Mouse (Mus musculus): ENCODE data around the gene Icam4. TPM values are rescaled to one million over a fixed set of nuclear protein-coding genes. Genes with fewer than 3 reads are reported as not detected.

The Icam4 gene
- total and polyA plus RNA-seq, 3 experiments = 0.96 to 2.9 (median 1.1) TPM

Other genes with a start within 250 kb of the Icam4 start
Only the 20 nearest of the 22 such genes appear.
- gene Col5a3, start 214.3 kb upstream of the Icam4 start, total RNA-seq (2012; rRNA removed) = 0.08 and 0.25 TPM in 2 replicates
- not detected in 2 replicates for gene Col5a3, start 214.3 kb upstream of the Icam4 start, total RNA-seq (2014; rRNA removed)
- 0.04 TPM in 1 of 2 replicates, not detected in the other for gene Col5a3, start 214.3 kb upstream of the Icam4 start, polyA plus RNA-seq (2012; ENCODE audit: insufficient read length, low read depth)
- gene Rdh8, start 210.9 kb upstream of the Icam4 start, total RNA-seq (2012; rRNA removed) = not detected in 2 replicates
- not detected in 2 replicates for gene Rdh8, start 210.9 kb upstream of the Icam4 start, total RNA-seq (2014; rRNA removed)
- gene Rdh8, start 210.9 kb upstream of the Icam4 start, polyA plus RNA-seq (2012; ENCODE audit: insufficient read length, low read depth) = not detected in 2 replicates
- 18.8 and 25.2 TPM in 2 replicates for gene A230050P20Rik, start 160.7 kb upstream of the Icam4 start, total RNA-seq (2012; rRNA removed)
- 3.3 and 3.7 TPM in 2 replicates for gene A230050P20Rik, start 160.7 kb upstream of the Icam4 start, total RNA-seq (2014; rRNA removed)
- gene A230050P20Rik, start 160.7 kb upstream of the Icam4 start, polyA plus RNA-seq (2012; ENCODE audit: insufficient read length, low read depth) = 11.0 and 11.2 TPM in 2 replicates
- 3.4 and 11.8 TPM in 2 replicates for gene Angptl6, start 149.6 kb upstream of the Icam4 start, total RNA-seq (2012; rRNA removed)
- gene Angptl6, start 149.6 kb upstream of the Icam4 start, total RNA-seq (2014; rRNA removed) = 1.4 and 2.0 TPM in 2 replicates
- 0.57 and 1.1 TPM in 2 replicates for gene Angptl6, start 149.6 kb upstream of the Icam4 start, polyA plus RNA-seq (2012; ENCODE audit: insufficient read length, low read depth)
- 346 and 359 TPM in 2 replicates for gene Ppan, start 141.2 kb upstream of the Icam4 start, total RNA-seq (2012; rRNA removed)
- gene Ppan, start 141.2 kb upstream of the Icam4 start, total RNA-seq (2014; rRNA removed) = 242 and 272 TPM in 2 replicates
- gene Ppan, start 141.2 kb upstream of the Icam4 start, polyA plus RNA-seq (2012; ENCODE audit: insufficient read length, low read depth) = 359 and 389 TPM in 2 replicates
- 293 and 340 TPM in 2 replicates for gene Eif3g, start 130.8 kb upstream of the Icam4 start, total RNA-seq (2012; rRNA removed)
- 205 and 211 TPM in 2 replicates for gene Eif3g, start 130.8 kb upstream of the Icam4 start, total RNA-seq (2014; rRNA removed)
- gene Eif3g, start 130.8 kb upstream of the Icam4 start, polyA plus RNA-seq (2012; ENCODE audit: insufficient read length, low read depth) = 387 and 392 TPM in 2 replicates
- 121 and 130 TPM in 2 replicates for gene Dnmt1, start 69.5 kb upstream of the Icam4 start, total RNA-seq (2012; rRNA removed)
- gene Dnmt1, start 69.5 kb upstream of the Icam4 start, total RNA-seq (2014; rRNA removed) = 84.8 and 89.9 TPM in 2 replicates
- gene Dnmt1, start 69.5 kb upstream of the Icam4 start, polyA plus RNA-seq (2012; ENCODE audit: insufficient read length, low read depth) = 145 and 190 TPM in 2 replicates
- gene S1pr2, start 52.6 kb upstream of the Icam4 start, total RNA-seq (2012; rRNA removed) = 1.6 and 2.0 TPM in 2 replicates
- gene S1pr2, start 52.6 kb upstream of the Icam4 start, total RNA-seq (2014; rRNA removed) = 0.84 and 1.3 TPM in 2 replicates
- gene S1pr2, start 52.6 kb upstream of the Icam4 start, polyA plus RNA-seq (2012; ENCODE audit: insufficient read length, low read depth) = 1.4 and 3.2 TPM in 2 replicates
- 98.7 and 103 TPM in 2 replicates for gene Mrpl4, start 26.6 kb upstream of the Icam4 start, total RNA-seq (2012; rRNA removed)
- 42.1 and 43.9 TPM in 2 replicates for gene Mrpl4, start 26.6 kb upstream of the Icam4 start, total RNA-seq (2014; rRNA removed)
- gene Mrpl4, start 26.6 kb upstream of the Icam4 start, polyA plus RNA-seq (2012; ENCODE audit: insufficient read length, low read depth) = 83.6 and 94.8 TPM in 2 replicates
- 128 and 202 TPM in 2 replicates for gene Icam1, start 13.4 kb upstream of the Icam4 start, total RNA-seq (2012; rRNA removed)
- gene Icam1, start 13.4 kb upstream of the Icam4 start, total RNA-seq (2014; rRNA removed) = 101 and 102 TPM in 2 replicates
- 64.2 and 70.6 TPM in 2 replicates for gene Icam1, start 13.4 kb upstream of the Icam4 start, polyA plus RNA-seq (2012; ENCODE audit: insufficient read length, low read depth)
- 4.9 TPM in 2 replicates for gene Icam5, start 2.7 kb downstream of the Icam4 start, total RNA-seq (2012; rRNA removed)
- 0.89 and 1.0 TPM in 2 replicates for gene Icam5, start 2.7 kb downstream of the Icam4 start, total RNA-seq (2014; rRNA removed)
- 1.6 and 1.7 TPM in 2 replicates for gene Icam5, start 2.7 kb downstream of the Icam4 start, polyA plus RNA-seq (2012; ENCODE audit: insufficient read length, low read depth)
- gene Zglp1, start 37.7 kb downstream of the Icam4 start, total RNA-seq (2012; rRNA removed) = 1.1 TPM in 1 of 2 replicates, not detected in the other
- 1.3 TPM in 1 of 2 replicates, not detected in the other for gene Zglp1, start 37.7 kb downstream of the Icam4 start, total RNA-seq (2014; rRNA removed)
- gene Zglp1, start 37.7 kb downstream of the Icam4 start, polyA plus RNA-seq (2012; ENCODE audit: insufficient read length, low read depth) = 0.87 and 0.98 TPM in 2 replicates
- gene Gm49373, start 43.7 kb downstream of the Icam4 start, total RNA-seq (2012; rRNA removed) = 0.85 and 1.8 TPM in 2 replicates
- gene Gm49373, start 43.7 kb downstream of the Icam4 start, total RNA-seq (2014; rRNA removed) = 0.54 and 0.60 TPM in 2 replicates
- gene Gm49373, start 43.7 kb downstream of the Icam4 start, polyA plus RNA-seq (2012; ENCODE audit: insufficient read length, low read depth) = 1.5 and 2.9 TPM in 2 replicates
- gene Fdx1l, start 44.2 kb downstream of the Icam4 start, total RNA-seq (2012; rRNA removed) = 79.7 and 90.4 TPM in 2 replicates
- gene Fdx1l, start 44.2 kb downstream of the Icam4 start, total RNA-seq (2014; rRNA removed) = 67.2 and 70.8 TPM in 2 replicates
- gene Fdx1l, start 44.2 kb downstream of the Icam4 start, polyA plus RNA-seq (2012; ENCODE audit: insufficient read length, low read depth) = 105 and 112 TPM in 2 replicates
- 20.6 and 30.5 TPM in 2 replicates for gene Gm38431, start 62.6 kb downstream of the Icam4 start, total RNA-seq (2012; rRNA removed)
- 0.26 and 1.1 TPM in 2 replicates for gene Gm38431, start 62.6 kb downstream of the Icam4 start, total RNA-seq (2014; rRNA removed)
- gene Gm38431, start 62.6 kb downstream of the Icam4 start, polyA plus RNA-seq (2012; ENCODE audit: insufficient read length, low read depth) = 7.1 and 9.8 TPM in 2 replicates
- 30.8 and 31.3 TPM in 2 replicates for gene Raver1, start 62.6 kb downstream of the Icam4 start, total RNA-seq (2012; rRNA removed)
- 16.0 and 18.9 TPM in 2 replicates for gene Raver1, start 62.6 kb downstream of the Icam4 start, total RNA-seq (2014; rRNA removed)
- 77.9 and 101 TPM in 2 replicates for gene Raver1, start 62.6 kb downstream of the Icam4 start, polyA plus RNA-seq (2012; ENCODE audit: insufficient read length, low read depth)
- 64.3 and 80.0 TPM in 2 replicates for gene Tyk2, start 101.9 kb downstream of the Icam4 start, total RNA-seq (2012; rRNA removed)
- 39.0 and 40.6 TPM in 2 replicates for gene Tyk2, start 101.9 kb downstream of the Icam4 start, total RNA-seq (2014; rRNA removed)
- gene Tyk2, start 101.9 kb downstream of the Icam4 start, polyA plus RNA-seq (2012; ENCODE audit: insufficient read length, low read depth) = 45.1 and 49.6 TPM in 2 replicates
- 227 and 230 TPM in 2 replicates for gene Cdc37, start 120.6 kb downstream of the Icam4 start, total RNA-seq (2012; rRNA removed)
- gene Cdc37, start 120.6 kb downstream of the Icam4 start, total RNA-seq (2014; rRNA removed) = 84.1 and 87.2 TPM in 2 replicates
- 447 and 532 TPM in 2 replicates for gene Cdc37, start 120.6 kb downstream of the Icam4 start, polyA plus RNA-seq (2012; ENCODE audit: insufficient read length, low read depth)
- 4.1 and 4.8 TPM in 2 replicates for gene Pde4a, start 136.3 kb downstream of the Icam4 start, total RNA-seq (2012; rRNA removed)
- gene Pde4a, start 136.3 kb downstream of the Icam4 start, total RNA-seq (2014; rRNA removed) = 1.2 and 1.7 TPM in 2 replicates
- 7.2 and 7.6 TPM in 2 replicates for gene Pde4a, start 136.3 kb downstream of the Icam4 start, polyA plus RNA-seq (2012; ENCODE audit: insufficient read length, low read depth)
- 41.7 and 42.8 TPM in 2 replicates for gene Keap1, start 210.0 kb downstream of the Icam4 start, total RNA-seq (2012; rRNA removed)
- 16.2 and 18.4 TPM in 2 replicates for gene Keap1, start 210.0 kb downstream of the Icam4 start, total RNA-seq (2014; rRNA removed)
- gene Keap1, start 210.0 kb downstream of the Icam4 start, polyA plus RNA-seq (2012; ENCODE audit: insufficient read length, low read depth) = 30.0 and 31.2 TPM in 2 replicates

All from CH12.LX (cell line).